Mouse (Mus musculus): ENCODE measurements around the gene C2.

- TF ChIP-seq MAX (IDR thresholded peaks at IDR 0.05; ENCODE audit: low read depth) (no peak), TCF12 (IDR thresholded peaks at IDR 0.05; ENCODE audit: insufficient read depth, poor library complexity, severe bottlenecking) (no peak), POLR2AphosphoS2 (IDR thresholded peaks at IDR 0.05; ENCODE audit: insufficient read length, low read depth) (no peak), REST (IDR thresholded peaks at IDR 0.05; ENCODE audit: insufficient read depth, insufficient read length) (no peak), POLR2A (IDR thresholded peaks at IDR 0.05; ENCODE audit: insufficient read length, low read depth) (no peak), CEBPB (IDR thresholded peaks at IDR 0.05; ENCODE audit: insufficient read depth, poor library complexity, severe bottlenecking) (no peak), TCF3 (IDR thresholded peaks at IDR 0.05; ENCODE audit: insufficient read length, low read depth) (no peak), USF1 (IDR thresholded peaks at IDR 0.05; ENCODE audit: low read depth) (no peak), MYOD1 (IDR thresholded peaks at IDR 0.05; ENCODE audit: control insufficient read depth in 1 of 3, insufficient read length in 2 of 3, low read depth in 2 of 3) (no peak), SRF (IDR thresholded peaks at IDR 0.05; ENCODE audit: control insufficient read depth, insufficient read length, low read depth) (no peak), E2F4 (IDR thresholded peaks at IDR 0.05; ENCODE audit: insufficient read depth) (no peak)
Observed at GRCm38 (mm10) chr17:34881683-34882310, 16.3 kb downstream of the C2 start, which contains the start of gene Gm20547.

Measured in myocyte (in vitro differentiated cells).